Mouse (Mus musculus) thymus, adult 2 months (tissue): ENCODE data around the gene Sik2. TPM values are rescaled to one million over a fixed set of nuclear protein-coding genes. Genes with fewer than 3 reads are reported as not detected.

Source experiments
- DNase-seq: peaks from one replicate; pipeline ENCODE4 v3.0.0; 2021
- H3K27ac ChIP-seq: fragments of 200-500 bp; 2 replicates; pipeline ENCODE4 v1.5.1; 2012; ENCODE audit warnings: low read length, control low read depth; ENCODE audit not compliant: control insufficient read depth, insufficient read depth
- H3K27me3 ChIP-seq: fragments of 200-500 bp; 2 replicates; pipeline ENCODE4 v1.6.1; 2012; ENCODE audit warnings: mild to moderate bottlenecking, low read length, moderate library complexity, mixed read lengths; ENCODE audit not compliant: control insufficient read depth, insufficient read depth
- H3K36me3 ChIP-seq: fragments of 200-500 bp; 2 replicates; pipeline ENCODE4 v1.6.1; 2012; ENCODE audit warnings: mild to moderate bottlenecking, low read length, moderate library complexity; ENCODE audit not compliant: control insufficient read depth, insufficient read depth
- H3K4me1 ChIP-seq: fragments of 200-500 bp; replicated peaks from 2 replicates; pipeline ENCODE4 v1.6.1; 2012; ENCODE audit warnings: low read length; ENCODE audit not compliant: control insufficient read depth, insufficient read depth
- H3K4me3 ChIP-seq: fragments of 200-500 bp; 2 replicates; pipeline ENCODE4 v1.5.1; 2012; ENCODE audit warnings: mild to moderate bottlenecking, low read length, control low read depth, moderate library complexity; ENCODE audit not compliant: control insufficient read depth, insufficient read depth
- CTCF ChIP-seq: fragments of 200-500 bp; IDR thresholded peaks from 2 replicates; pipeline ENCODE4 v1.5.1; 2012; ENCODE audit warnings: mild to moderate bottlenecking, control low read depth, low read length, moderate library complexity, borderline replicate concordance; ENCODE audit not compliant: control insufficient read depth, poor library complexity, insufficient read depth; ENCODE audit errors: extremely low read depth
- POLR2A ChIP-seq: fragments of 200-500 bp; IDR thresholded peaks from 2 replicates; pipeline ENCODE4 v1.6.1; 2012; ENCODE audit warnings: mild to moderate bottlenecking, low read length, control low read depth, moderate library complexity; ENCODE audit not compliant: control insufficient read depth, poor library complexity, insufficient read depth; ENCODE audit errors: extremely low read depth
- WGBS: fragments of 180-500 bp; shearing (Covaris S2); methylation state at CpG from one replicate; pipeline ENCODE4 v1.1.7; 2018; 5-methylcytosine and 5-hydroxymethylcytosine counted together
- polyA plus RNA-seq: library from polyadenylated mRNA; depleted of rRNA; stranded (reverse); fragments of >200 nt; gene quantifications from 2 replicates; pipeline ENCODE4 v1.2.3, GENCODE M21; 2012

Sik2 gene
- polyA plus RNA-seq, 1 experiment: 30.5 TPM

DNA sequence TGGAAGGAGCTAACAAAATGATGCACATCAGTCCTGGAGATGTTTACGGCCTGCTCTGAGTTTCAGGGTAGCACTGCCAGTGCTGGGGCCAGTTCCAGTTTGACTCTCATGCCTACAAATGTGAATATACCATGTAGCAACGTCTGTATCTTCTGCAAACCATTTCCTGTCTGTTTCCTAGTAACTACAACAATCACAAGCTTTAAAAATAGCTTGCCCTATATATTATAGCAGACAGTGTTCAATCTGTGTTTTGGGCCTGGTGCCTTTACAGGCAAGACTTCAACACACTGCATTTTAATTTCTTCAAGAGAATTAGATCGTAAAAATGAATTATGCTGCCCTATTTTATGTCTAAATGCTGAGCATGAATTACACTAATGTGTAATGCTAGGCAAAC, 103.6 kb downstream of the Sik2 start:
- peaks cover 12% of the 10 kb centered on the region for H3K4me1 ChIP-seq
- DNase-seq: no peak

GRCm38 (mm10) chr9:50904196-50904847, 104.6 kb downstream of the Sik2 start:
- Histone ChIP-seq H3K36me3 (no peaks in the 10 kb centered on the region), H3K27me3 (no peaks in the 10 kb centered on the region), H3K4me1 (peaks cover 12% of the 10 kb centered on the region), H3K27ac (peak overlapping the region; percentile 62; the same call in 1 of the 2 replicates), H3K4me3 (no peak overlapping the region)
- no peak for DNase-seq
- TF ChIP-seq POLR2A (no peak), CTCF (no peak)
- WGBS: 52% methylated on average over 6 of the region's 6 CpGs

More for the DNA sequence above, 103.6 kb downstream of the Sik2 start:
- 40% methylated on average over 3 of the region's 3 CpGs for WGBS
- H3K27me3 ChIP-seq: no peaks in the 10 kb centered on the region
- no peaks in the 10 kb centered on the region; the same call in 1 of the 2 replicates for H3K36me3 ChIP-seq
- H3K4me3 ChIP-seq: no peak overlapping the region
- H3K27ac ChIP-seq: peak overlapping the region; percentile 47
- no peak for TF ChIP-seq CTCF
- no peak for TF ChIP-seq POLR2A

DNA sequence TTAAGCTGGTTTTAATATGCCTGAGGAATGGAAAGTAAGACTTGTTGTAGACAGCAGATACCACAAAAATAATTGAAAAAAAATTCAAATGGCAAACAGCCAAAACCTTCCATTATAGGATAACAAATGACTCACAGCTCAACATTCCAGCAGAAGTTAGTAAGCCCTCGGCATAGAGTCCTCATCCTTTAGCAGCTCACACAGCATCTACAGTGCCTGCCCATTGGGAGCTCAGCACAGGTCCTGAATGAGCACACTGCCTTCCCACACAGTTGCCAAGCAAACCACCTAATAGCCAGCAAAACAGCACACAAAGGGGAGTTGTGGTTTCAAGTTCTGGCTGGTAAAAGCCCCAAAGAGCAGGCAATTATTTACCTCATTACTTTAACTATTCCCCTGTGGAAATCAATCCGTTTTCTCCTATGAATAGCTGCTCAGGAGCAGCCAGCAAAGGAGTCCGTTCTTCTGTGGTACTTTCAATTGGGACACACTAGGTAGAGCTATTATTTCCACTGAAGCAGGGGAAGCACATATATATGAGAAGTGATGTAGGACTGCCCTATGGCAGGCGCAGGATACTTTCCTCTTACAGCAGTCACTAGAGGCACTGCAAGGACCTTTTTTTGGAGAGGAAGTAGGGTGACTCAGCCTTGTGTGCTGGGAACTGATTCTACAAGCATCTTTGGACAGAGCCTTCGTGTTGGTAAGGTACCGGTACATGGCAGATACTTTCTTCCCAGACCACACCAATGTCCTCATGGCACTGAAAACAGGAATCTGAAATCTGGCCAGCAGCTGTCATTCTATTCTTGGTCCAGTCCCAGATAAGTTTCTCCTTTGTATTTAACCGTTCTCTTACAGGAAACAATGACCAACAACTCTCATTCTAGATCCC, 108.6 kb downstream of the Sik2 start:
- WGBS: 93% methylated on average over 7 of the region's 7 CpGs
- Histone ChIP-seq H3K27ac (no peak overlapping the region), H3K4me1 (peaks cover 6% of the 10 kb centered on the region), H3K27me3 (no peaks in the 10 kb centered on the region), H3K4me3 (no peak overlapping the region), H3K36me3 (peaks cover 33% of the 10 kb centered on the region)
- TF ChIP-seq POLR2A (no peak), CTCF (no peak)
- no peak for DNase-seq

DNA sequence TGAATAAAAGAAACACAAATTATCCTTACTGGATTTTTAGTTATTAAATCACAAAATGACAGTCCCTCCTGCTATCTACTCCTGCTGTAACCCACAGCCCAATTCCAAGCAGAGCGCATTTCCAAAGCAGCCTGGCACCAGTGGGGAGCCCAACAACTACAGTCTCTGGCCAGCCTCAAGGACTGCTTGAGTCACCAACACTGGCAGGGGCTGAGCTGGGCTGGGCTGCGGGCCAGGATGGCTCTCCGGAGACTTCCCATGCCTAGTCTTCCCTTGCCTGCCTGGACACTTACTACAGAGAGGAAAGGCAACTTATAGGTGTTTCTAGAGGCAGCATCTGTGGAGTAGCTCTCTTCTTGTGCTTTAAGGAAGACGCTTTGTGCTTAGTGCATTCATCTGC, 115.2 kb downstream of the Sik2 start:
- Histone ChIP-seq H3K27ac (no peak overlapping the region), H3K4me1 (no peaks in the 10 kb centered on the region), H3K4me3 (no peak overlapping the region), H3K36me3 (peaks cover 45% of the 10 kb centered on the region), H3K27me3 (no peaks in the 10 kb centered on the region)
- WGBS: 97% methylated on average over 4 of the region's 4 CpGs
- TF ChIP-seq CTCF (no peak), POLR2A (no peak)
- no peak for DNase-seq

DNA sequence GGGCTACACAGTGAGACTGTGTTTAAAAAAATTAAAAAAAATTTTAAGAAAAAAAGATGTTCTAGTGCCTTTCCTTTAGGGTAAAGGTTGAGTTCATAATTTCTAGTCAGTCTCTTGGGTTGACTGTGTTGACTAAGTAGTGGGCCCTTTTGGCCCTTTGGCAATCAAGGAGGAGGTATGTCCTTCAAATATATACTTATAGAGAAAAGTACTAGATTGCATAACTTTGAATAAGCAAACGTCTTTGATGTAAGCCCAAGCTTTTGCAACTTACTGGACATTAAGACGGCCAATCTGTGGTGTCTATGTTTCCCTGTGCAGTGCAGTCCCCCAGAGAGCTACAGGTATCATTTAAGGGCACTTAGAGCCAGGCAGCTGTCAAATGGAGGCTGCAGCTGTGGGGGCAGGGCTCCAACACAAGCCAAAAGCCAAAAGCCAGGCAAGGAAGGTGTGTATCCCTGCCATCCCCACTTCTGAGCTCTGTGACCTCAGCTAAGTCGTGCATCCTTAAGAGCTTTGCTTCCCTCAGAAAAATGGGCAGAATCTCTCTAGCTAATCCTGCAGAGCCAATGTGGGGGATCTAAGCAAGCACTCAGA, 118.3 kb downstream of the Sik2 start:
- TF ChIP-seq CTCF (no peak), POLR2A (no peak)
- DNase-seq: no peak
- no peaks in the 10 kb centered on the region for H3K27me3 ChIP-seq
- no peaks in the 10 kb centered on the region for H3K4me1 ChIP-seq
- H3K36me3 ChIP-seq: peaks cover 16% of the 10 kb centered on the region
- H3K4me3 ChIP-seq: no peak overlapping the region
- H3K27ac ChIP-seq: no peak overlapping the region
- WGBS: 96% methylated on average over 3 of the region's 3 CpGs

DNA sequence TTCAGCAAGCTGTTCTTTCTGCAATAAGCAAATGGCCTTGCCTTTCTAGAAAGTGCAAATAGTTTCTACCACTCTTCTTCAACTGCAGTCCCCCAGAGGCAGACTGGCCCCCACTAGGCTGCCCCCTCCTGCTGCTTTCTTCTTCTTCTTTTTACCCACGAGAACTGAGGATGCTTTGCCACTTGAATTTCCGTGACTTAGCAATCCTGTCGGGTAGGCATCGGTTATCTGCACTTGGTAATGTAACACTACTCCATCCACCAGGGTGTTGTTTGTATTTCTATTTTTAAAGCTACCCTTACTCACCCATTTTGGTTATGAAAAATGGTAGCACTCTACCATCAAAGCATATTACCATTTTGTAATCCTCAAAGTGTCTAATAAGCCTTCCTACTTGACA, 118.9 kb downstream of the Sik2 start:
- 90% methylated on average over 4 of the region's 4 CpGs for WGBS
- TF ChIP-seq POLR2A: no peak
- TF ChIP-seq CTCF: no peak
- Histone ChIP-seq H3K27me3 (no peaks in the 10 kb centered on the region), H3K36me3 (peaks cover 9% of the 10 kb centered on the region), H3K4me1 (no peaks in the 10 kb centered on the region), H3K27ac (no peak overlapping the region), H3K4me3 (no peak overlapping the region)
- DNase-seq: no peak
